Mouse (Mus musculus) erythroblast, adult 5-6 weeks (primary cell): Measurements from ENCODE around the gene Atg9b. TPM values are rescaled to one million over a fixed set of nuclear protein-coding genes. Genes with fewer than 3 reads are reported as not detected.
"Not testable (repeated sequence)": the region's sequence is repeated elsewhere in the genome, so short reads cannot be mapped to it uniquely, and the experiment has no call there.

ENCODE experiments used
- ATAC-seq: replicated peaks from 2 replicates; pipeline ENCODE4 v1.8.0; 2016; ENCODE audit warnings: moderate number of reproducible peaks, mild to moderate bottlenecking, moderate TSS enrichment, inconsistent platforms; ENCODE audit not compliant: poor library complexity, low FRiP score, severe bottlenecking
- total RNA-seq, 2 experiments: library from RNA; stranded (forward) in 1 of 2; stranded (reverse) in 1 of 2; fragments of 150-400 nt in 1 of 2; fragments of 200-764, 138-1000 nt in 1 of 2; gene quantifications; 2 replicates each; pipeline versions ENCODE4 v1.2.3 to v1.2.4; 2015 to 2017; ENCODE audit warnings: low replicate concordance in 2 of 2

Atg9b gene
- total RNA-seq, 2 experiments from 2014 or later = not detected

GRCm38 (mm10) chr5:24408651-24409050, 16.7 kb upstream of the Atg9b start:
- no peak for ATAC-seq

GRCm38 (mm10) chr5:24405389-24405876, 13.5 kb upstream of the Atg9b start:
- no peak for ATAC-seq

DNA sequence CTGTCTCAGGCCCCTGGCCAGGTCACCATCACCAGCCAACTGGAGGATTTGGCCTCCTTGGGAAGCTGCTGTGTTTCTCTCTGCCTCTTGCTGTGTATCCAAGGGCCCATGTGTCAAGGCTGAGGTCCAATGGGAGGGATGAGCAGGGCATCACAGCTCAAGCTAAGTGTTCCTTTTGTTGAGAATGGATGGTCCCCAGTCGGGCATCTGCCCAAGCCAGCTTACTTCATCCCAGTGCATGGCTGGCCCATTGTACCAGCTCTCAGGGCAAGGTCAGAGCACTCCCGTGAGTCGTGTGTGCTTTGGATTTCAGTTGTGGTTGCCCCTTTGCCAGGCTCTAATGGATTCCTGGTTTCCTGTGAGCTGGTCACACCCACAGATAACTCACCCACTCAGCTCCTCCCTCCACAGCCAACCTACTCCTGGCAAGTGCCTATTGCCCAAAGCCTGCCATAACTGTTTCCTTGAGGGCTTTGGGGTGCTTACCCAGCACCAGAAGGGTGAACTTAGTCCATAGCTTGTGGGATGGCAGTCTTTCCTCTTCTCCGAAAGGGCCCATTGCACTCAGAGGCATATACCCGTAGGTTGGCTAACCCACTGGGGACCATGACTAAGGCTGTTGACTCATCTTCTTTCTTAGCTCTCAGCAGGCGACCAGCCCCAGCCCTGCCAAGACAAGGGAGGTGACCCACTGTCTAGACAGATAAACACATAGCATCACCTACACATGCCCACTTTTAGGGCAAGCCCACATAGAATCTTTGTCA, 12.8 kb upstream of the Atg9b start:
- ATAC-seq = 0 out of 2 replicates have a peak, but pooled peaks have one; percentile 19

DNA sequence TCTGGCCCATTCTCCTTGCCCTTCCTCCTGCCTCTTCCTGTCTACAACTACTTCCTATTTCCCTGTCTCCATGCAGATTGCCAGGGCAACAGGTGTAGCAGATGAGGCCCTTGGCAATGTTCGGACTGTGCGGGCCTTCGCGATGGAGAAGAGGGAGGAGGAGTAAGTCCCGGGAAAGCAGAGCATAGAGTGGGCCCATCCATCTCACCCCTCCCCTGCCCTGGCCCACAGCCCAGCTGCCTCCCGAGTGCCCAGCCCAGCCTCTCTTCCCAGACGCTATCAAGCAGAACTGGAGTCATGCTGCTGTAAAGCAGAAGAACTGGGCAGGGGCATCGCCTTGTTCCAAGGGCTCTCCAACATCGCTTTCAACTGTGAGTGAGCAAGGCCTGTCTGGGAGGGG, 10.0 kb upstream of the Atg9b start:
- ATAC-seq = no peak

DNA sequence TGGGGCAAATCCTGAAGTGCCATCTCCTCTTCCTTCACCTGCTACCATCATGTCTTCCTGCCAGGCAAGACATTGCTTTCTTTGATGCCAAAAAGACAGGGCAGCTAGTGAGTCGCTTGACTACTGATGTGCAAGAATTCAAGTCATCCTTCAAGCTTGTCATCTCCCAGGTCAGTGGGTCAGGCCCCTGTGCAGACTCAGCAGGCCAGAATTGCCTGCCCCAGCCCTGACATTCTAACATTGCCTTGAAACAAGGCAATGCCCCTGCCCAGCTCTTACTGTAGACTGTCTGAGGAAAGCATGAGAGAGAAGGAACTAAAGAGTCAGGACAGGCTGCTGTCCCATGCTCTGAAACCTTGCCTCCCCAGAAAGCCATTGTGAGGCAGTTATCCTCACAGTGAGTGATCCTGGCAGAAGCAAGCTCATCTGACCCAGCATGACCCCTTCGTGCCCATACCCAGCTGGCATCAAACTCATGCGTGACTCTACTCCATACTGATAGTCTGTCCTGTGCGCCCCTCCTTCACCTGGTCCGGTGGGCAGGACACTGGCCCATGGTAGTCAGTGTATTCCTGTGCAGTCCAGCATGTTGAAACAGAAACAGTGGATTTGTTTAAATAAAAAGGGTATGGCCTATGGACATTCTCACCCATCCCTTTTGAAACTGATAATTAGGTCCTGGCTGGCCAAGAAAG, 9.1 kb upstream of the Atg9b start:
- ATAC-seq = no peak

GRCm38 (mm10) chr5:24400362-24400761, 8.4 kb upstream of the Atg9b start:
- ATAC-seq = no peak

- ATAC-seq = no peak
These were observed 7.7 kb upstream of the Atg9b start for GRCm38 (mm10) chr5:24399686-24400085.

GRCm38 (mm10) chr5:24396254-24396653, 4.3 kb upstream of the Atg9b start:
- ATAC-seq = not testable (repeated sequence)

DNA sequence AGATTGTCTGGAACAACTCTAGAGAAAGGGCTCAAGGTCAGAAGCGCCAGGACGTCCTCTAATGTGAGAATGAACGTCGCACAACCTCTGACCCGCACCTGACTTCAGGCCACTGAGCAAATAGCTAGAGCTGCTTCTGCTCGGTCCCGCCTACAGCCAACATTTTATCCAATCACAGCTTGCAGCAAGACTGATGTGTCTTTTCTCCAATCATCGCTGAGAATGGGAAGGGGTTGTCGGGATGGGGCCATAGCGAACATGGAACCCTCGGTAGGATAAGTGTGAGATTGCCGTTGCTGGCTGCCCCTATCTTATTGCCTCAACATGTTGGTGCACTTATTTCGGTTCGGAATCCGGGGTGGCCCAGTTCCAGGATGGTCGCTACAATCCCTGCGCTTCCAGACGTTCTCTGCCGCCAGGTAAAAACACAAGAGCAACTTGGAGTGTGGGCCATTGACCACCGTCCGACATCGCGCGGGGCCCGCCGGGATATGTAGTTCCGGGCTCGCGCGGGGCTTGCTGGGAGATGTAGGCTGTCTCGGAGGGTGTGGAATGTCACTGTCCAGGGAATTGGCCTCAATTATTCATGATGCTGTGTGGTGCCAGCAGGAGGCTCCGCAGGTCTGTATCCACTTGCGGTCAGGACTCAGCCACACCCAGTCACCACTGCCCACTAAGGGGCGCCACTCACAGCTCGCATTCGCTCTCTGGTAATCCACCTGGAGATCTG, 2.4 kb upstream of the Atg9b start:
- ATAC-seq = peak; percentile 94

- peak; percentile 70 for ATAC-seq
These were observed 1.6 kb upstream of the Atg9b start, which contains the start of gene Abcb8 for GRCm38 (mm10) chr5:24393392-24393997. Abcb8 (plus strand) TSS chr5:24393663.

DNA sequence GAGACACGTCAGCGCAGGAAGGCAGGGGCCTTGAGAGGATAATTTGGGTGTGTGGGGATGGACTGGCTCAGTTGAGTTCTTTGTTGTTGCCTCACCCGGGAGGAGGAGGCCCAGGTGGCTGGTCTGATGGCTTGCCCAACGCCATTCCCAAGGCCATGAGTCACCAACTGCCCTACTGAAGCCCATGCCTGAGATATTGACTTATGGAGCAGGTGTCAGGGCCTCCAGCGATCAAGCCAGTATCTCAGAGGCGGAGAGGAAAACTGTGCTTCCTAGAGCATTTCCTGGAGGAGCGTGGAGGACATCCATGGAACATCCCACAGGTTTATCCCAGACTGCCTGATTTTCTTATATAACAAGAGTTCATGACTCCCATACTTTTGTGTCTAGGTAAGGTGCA, 781 bp upstream of the Atg9b start:
- no peak for ATAC-seq

- ATAC-seq = no peak
These were observed 2.3 kb downstream of the Atg9b start for GRCm38 (mm10) chr5:24389658-24390020.

GRCm38 (mm10) chr5:24389011-24389657, 2.8 kb downstream of the Atg9b start:
- no peak for ATAC-seq

- ATAC-seq = no peak
These were observed 3.6 kb downstream of the Atg9b start for GRCm38 (mm10) chr5:24388246-24388915.

DNA sequence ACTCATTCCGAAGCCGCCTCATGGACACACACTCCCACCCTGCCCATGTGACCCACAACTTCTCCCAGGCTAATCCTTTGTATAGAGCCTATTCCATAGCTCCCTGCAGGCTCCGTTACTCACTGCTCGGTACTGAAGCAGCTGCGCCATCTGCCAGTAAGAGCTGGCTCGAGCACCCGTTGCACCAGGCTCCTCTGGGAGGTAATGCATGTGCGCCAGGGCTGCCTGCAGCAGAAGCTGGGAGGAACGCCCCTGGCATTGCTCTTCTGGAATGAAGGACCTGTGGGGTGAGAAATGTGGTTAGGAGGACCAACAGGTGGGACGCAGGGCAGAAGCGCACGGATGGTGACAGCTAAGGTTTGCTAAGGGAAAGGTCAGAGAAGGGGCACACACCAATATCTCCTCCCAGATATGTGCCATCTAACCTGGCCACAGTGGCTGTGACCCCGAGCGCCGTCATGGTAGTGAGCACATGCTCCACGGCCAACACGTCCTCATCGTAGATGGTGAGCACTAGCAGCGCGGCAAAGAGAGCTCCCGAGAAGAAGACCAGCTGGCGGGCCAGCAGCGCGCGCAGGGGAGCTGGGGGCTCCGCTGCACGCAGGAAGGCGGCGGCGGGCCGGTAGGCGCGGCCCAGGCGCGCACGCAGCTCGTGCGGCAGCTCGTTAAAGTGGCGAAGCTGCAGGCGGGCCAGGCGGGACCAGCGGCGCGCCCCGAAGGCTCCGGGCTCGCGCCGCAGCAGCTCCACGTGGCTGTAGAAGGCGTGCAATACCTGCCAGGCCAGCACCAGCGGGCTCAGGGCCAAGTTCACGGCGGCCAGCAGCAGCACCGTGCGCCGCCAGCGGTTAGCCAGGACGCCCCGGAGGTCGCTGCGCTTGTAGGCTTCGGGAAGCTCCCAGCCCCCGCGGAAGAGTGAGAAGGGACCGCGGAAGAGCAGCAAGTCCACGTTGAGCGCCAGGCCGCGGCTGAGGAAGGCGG, 4.4 kb downstream of the Atg9b start:
- no peak for ATAC-seq

DNA sequence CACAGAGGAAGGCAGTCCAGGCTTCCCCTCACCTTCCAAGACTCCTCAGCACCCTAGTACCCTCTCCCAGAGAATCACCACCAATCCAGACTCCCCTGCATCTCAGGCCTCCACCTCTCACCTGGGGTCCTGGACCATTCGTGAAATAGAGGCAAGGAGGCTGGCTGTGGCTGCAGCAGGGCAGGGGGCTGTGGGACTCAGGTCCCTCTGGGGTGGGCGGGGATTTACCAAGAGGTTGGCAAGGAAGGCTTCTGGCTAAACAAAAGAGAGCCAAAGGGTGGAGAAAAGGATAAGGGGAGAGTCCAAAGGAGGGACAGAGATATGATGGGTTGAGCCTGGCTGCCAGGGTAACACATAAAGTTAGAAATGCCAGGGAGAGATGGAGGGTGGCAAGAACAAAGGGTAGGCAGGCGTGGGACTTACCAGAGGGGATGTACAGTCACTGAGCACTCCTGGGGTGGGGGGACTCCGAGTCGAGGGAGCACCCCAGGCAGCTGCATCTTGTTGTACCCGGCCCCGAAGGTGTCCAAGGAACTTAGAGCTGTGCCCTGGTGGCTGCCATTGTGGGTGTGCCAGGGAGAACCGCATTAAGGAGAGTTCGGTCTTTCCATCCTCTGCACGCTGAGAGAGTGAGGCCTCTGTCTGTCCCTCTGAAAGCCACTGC, 5.9 kb downstream of the Atg9b start:
- no peak for ATAC-seq

DNA sequence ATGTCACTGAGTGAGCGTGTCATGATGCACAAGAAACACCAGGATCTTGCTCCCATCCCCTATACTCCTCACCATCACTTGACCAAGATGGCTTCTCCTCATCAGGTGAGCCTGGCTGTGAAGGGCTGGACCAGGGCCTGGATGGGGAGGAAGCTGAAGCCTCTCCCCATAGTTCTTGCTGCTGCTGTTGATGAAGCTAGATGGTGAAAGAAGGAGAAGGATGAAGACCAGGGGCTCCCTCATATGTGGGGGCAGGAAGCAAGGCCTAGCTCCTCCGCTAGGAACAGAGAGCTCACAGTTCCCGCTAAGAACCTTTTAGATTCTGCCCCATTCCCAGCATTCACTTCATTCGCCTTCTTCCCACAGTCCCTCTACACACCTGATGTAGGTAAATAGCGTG, 6.6 kb downstream of the Atg9b start:
- ATAC-seq = no peak
